Mouse (Mus musculus) forebrain, embryonic 16.5 days (tissue): ENCODE measurements at regions not wholly inside any gene's neighbourhood (a gene's known extent, or its start where the extent isn't known, plus 50 kb on each side); places are given as distances from the start of the nearest gene placed in this dataset.

Source experiments
- ATAC-seq: fragments of 200-750 bp; cut with Nextera tagmentation; 2 replicates; pipeline ENCODE4 v1.8.0; 2017; ENCODE audit warnings: mild to moderate bottlenecking, moderate library complexity
- H3K27ac ChIP-seq: fragments of 300-500 bp; sonication (generic); 2 replicates; pipeline ENCODE4 v1.5.1; 2014; ENCODE audit warnings: low read length, control low read depth
- H3K27me3 ChIP-seq: fragments of 300-500 bp; sonication (generic); replicated peaks from 2 replicates; pipeline ENCODE4 v1.6.1; 2014; ENCODE audit warnings: low read length; ENCODE audit not compliant: control insufficient read depth, insufficient read depth
- H3K36me3 ChIP-seq: fragments of 300-500 bp; sonication (generic); 2 replicates; pipeline ENCODE4 v1.6.1; 2014; ENCODE audit not compliant: control insufficient read depth, insufficient read depth
- H3K4me1 ChIP-seq: fragments of 300-500 bp; sonication (generic); replicated peaks from 2 replicates; pipeline ENCODE4 v1.6.1; 2014; ENCODE audit warnings: low read length; ENCODE audit not compliant: control insufficient read depth, insufficient read depth
- H3K4me2 ChIP-seq: fragments of 300-500 bp; sonication (generic); 2 replicates; pipeline ENCODE4 v1.6.1; 2014; ENCODE audit warnings: mild to moderate bottlenecking, low read length, control low read depth
- H3K4me3 ChIP-seq: fragments of 300-500 bp; sonication (generic); replicated peaks from 2 replicates; pipeline ENCODE4 v1.5.1; 2014; ENCODE audit warnings: mild to moderate bottlenecking, low read length, control low read depth
- H3K9ac ChIP-seq: fragments of 300-500 bp; sonication (generic); replicated peaks from 2 replicates; pipeline ENCODE4 v1.6.1; 2014; ENCODE audit warnings: low read depth, low read length, control low read depth
- H3K9me3 ChIP-seq: fragments of 300-500 bp; sonication (generic); 2 replicates; pipeline ENCODE4 v1.6.1; 2016; ENCODE audit warnings: low read length; ENCODE audit not compliant: control insufficient read depth
- WGBS: fragments of 180-500 bp; shearing (Covaris S2); extraction: QIAGEN DNeasy Blood & Tissue Kit; methylation state at CpG from one replicate; pipeline ENCODE4 v1.1.7; 2014; 5-methylcytosine and 5-hydroxymethylcytosine counted together

- H3K27me3 ChIP-seq = no peaks in the 10 kb centered on the region
- WGBS = 94% methylated on average over 2 of the region's 2 CpGs
- ATAC-seq = no peak
- no peaks in the 10 kb centered on the region for H3K9me3 ChIP-seq
- no peak overlapping the region for H3K4me3 ChIP-seq
- no peaks in the 10 kb centered on the region for H3K4me1 ChIP-seq
- no peaks in the 10 kb centered on the region for H3K36me3 ChIP-seq
- H3K4me2 ChIP-seq = no peak overlapping the region
- H3K9ac ChIP-seq = no peak overlapping the region
- H3K27ac ChIP-seq = no peak overlapping the region
These were observed 70.9 kb upstream of the Cdkn2b start for GRCm38 (mm10) chr4:89381763-89382162.

DNA sequence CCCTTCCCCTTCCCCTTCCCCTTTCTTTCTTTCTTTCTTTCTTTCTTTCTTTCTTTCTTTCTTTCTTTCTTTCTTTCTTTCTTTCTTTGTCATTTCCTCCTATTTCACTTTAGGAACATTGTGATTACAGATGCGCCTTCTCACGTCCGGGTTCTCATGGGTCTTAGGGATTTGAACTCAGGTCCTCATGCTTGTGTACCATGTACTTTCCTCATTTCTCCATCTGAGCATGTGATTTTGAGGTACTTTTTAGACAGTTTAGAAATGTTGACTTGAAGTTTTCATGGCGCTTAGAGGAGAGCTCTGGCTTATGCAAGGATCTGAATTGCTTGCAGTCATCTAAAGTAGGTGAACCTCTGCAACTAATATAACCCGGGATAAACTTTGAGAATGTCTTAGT lies 70.2 kb upstream of the Cdkn2b start:
- H3K4me2 ChIP-seq = no peak overlapping the region
- no peak overlapping the region for H3K9ac ChIP-seq
- H3K27me3 ChIP-seq = no peaks in the 10 kb centered on the region
- no peaks in the 10 kb centered on the region for H3K9me3 ChIP-seq
- H3K36me3 ChIP-seq = no peaks in the 10 kb centered on the region
- H3K4me3 ChIP-seq = no peak overlapping the region
- WGBS = 91% methylated on average over 5 of the region's 5 CpGs
- no peaks in the 10 kb centered on the region for H3K4me1 ChIP-seq
- no peak for ATAC-seq
- H3K27ac ChIP-seq = no peak overlapping the region

DNA sequence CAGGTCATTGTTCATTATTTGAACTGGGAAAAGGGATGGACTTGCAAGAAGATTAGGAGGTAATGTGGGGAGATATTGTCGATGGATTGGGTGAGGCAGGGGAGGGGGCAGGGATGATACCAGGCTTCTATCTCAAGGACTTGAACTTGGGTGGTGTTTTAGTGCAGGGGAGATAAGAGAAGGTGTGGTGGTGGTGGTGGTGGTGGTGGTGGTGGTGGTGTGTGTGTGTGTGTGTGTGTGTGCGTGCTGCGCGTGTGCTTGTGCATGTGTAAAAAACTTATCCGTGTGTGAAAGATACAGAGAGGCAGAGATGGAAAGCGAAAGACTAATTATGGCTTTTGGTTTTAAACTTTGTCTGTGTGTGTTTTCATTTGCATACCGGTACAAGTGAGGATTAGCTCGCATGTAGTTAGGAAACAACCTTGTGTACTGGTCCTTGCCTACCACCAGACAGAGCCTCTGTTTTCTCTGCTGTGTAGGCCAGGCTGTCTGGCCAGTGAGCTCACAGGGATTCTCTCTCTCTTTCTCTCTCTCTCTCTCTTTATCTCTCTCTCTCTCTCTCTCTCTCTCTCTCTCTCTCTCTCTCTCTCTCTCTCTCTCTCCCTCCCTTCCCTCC lies 69.6 kb upstream of the Cdkn2b start:
- H3K36me3 ChIP-seq = no peaks in the 10 kb centered on the region
- no peak overlapping the region for H3K4me3 ChIP-seq
- H3K4me2 ChIP-seq = no peak overlapping the region
- H3K4me1 ChIP-seq = no peaks in the 10 kb centered on the region
- WGBS = 91% methylated on average over 8 of the region's 8 CpGs
- no peak overlapping the region for H3K9ac ChIP-seq
- H3K27ac ChIP-seq = no peak overlapping the region
- H3K27me3 ChIP-seq = no peaks in the 10 kb centered on the region
- no peak for ATAC-seq
- no peaks in the 10 kb centered on the region for H3K9me3 ChIP-seq

DNA sequence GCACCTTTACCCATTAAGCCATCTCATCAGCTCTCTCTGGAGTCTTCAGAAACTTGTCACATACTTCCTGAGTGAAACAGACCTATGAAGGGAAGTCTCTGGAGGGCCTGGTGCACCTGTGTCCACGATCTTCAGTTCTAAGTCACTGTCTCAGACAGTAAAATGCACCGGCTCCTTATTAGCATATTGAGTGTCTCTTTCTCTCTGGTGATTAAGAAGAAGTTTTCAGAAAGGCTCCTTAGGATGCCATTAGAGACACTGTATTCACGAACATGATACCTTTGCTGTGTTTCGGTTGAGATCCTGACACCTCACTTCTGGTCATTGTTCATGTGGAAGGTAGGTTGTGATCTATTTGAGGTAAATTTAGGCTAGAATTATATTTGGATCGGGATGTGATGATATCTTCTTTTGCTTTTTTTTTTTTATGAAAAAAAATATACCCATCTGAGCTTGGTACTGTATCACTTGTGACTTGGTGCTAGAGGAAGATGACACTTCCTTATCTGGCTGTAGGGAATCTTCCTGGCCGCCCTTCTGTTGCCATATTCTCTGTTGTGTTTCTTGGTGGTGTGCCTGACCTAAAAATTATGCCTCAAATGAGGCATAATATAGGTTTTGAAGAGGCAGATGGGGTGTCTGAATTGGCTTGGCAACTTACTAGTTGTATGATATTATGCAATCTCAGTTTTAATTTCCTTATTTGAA lies 68.9 kb upstream of the Cdkn2b start:
- H3K4me2 ChIP-seq = no peak overlapping the region
- no peaks in the 10 kb centered on the region for H3K4me1 ChIP-seq
- H3K36me3 ChIP-seq = no peaks in the 10 kb centered on the region
- H3K27ac ChIP-seq = no peak overlapping the region
- H3K9me3 ChIP-seq = no peaks in the 10 kb centered on the region
- no peak for ATAC-seq
- H3K27me3 ChIP-seq = no peaks in the 10 kb centered on the region
- H3K4me3 ChIP-seq = no peak overlapping the region
- H3K9ac ChIP-seq = no peak overlapping the region
- WGBS = 85% methylated on average over 6 of the region's 6 CpGs

DNA sequence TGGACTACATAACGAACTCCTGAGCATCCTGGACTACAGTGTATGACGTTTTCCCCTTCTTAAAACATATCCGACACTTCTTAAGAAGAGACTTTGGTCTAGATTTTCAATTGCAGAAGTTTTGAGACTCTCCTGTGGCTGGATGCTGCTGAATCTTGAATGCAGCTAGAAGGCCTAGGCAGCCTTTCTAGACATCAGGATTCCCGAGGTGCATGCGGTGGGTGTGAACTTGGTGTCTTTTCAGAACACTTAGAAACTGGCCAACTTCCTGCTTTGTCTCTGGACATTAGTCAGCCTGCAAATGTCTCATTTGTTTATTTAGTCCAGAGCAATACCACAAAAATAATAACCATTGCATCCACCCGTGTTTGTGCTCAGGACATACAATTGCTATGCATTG lies 61.8 kb upstream of the Cdkn2b start:
- Histone ChIP-seq H3K27ac (no peak overlapping the region), H3K4me3 (no peak overlapping the region), H3K36me3 (no peaks in the 10 kb centered on the region), H3K4me2 (no peak overlapping the region), H3K9ac (no peak overlapping the region), H3K4me1 (no peaks in the 10 kb centered on the region), H3K9me3 (no peaks in the 10 kb centered on the region), H3K27me3 (no peaks in the 10 kb centered on the region)
- 80% methylated on average over 6 of the region's 6 CpGs for WGBS
- no peak for ATAC-seq

DNA sequence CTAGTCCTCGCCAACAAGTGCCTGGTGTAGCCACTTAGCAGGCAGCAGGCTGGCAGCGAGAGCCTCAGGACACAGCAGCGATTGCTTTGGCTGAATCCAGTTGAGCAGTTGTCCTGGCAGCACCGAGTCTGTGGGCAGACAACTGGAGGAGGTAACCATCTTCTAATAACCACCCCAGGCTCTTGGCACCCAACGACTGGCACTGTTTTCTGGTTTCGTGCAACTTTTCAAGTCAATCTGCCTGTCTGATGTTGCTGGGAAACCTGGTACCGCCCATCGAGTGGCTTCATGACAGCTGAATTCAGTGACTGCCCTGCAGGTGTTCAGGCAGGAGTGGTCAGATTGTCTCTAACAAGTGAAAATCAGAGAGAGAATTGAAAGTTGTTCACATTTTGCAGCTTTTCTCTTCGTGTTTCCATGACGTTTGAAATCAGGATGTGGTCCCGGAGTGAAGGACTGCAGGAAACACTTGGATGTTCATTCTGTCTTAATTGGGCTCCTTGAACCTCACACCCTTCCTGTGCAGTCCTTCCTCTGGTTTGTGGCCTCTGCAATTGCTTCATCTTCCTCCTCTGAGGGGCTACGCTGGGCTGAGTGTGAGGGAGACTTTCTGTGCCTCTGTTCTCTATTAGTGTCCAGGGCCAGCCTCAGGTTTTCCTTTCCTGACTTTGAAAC lies 58.1 kb upstream of the Cdkn2b start:
- H3K27me3 ChIP-seq = no peaks in the 10 kb centered on the region
- H3K9me3 ChIP-seq = no peaks in the 10 kb centered on the region
- no peaks in the 10 kb centered on the region for H3K4me1 ChIP-seq
- H3K9ac ChIP-seq = no peak overlapping the region
- H3K4me2 ChIP-seq = no peak overlapping the region
- 78% methylated on average over 12 of the region's 12 CpGs for WGBS
- H3K27ac ChIP-seq = no peak overlapping the region
- no peak for ATAC-seq
- no peak overlapping the region for H3K4me3 ChIP-seq
- H3K36me3 ChIP-seq = no peaks in the 10 kb centered on the region

GRCm38 (mm10) chr4:89366581-89367141 lies 55.8 kb upstream of the Cdkn2b start:
- WGBS = 52% methylated on average over 10 of the region's 10 CpGs
- no peak overlapping the region for H3K27ac ChIP-seq

GRCm38 (mm10) chr4:89365875-89366274 lies 55.0 kb upstream of the Cdkn2b start:
- no peak for ATAC-seq
- H3K4me1 ChIP-seq = no peaks in the 10 kb centered on the region
- no peaks in the 10 kb centered on the region for H3K36me3 ChIP-seq
- H3K9me3 ChIP-seq = no peaks in the 10 kb centered on the region
- H3K27ac ChIP-seq = no peak overlapping the region
- H3K4me2 ChIP-seq = no peak overlapping the region
- no peak overlapping the region for H3K9ac ChIP-seq
- WGBS = 27% methylated on average over 5 of the region's 5 CpGs
- H3K27me3 ChIP-seq = no peaks in the 10 kb centered on the region
- H3K4me3 ChIP-seq = no peak overlapping the region

More at GRCm38 (mm10) chr4:89366581-89367141, 55.8 kb upstream of the Cdkn2b start:
- Histone ChIP-seq H3K9me3 (no peaks in the 10 kb centered on the region), H3K9ac (no peak overlapping the region), H3K4me1 (no peaks in the 10 kb centered on the region), H3K4me2 (no peak overlapping the region), H3K4me3 (no peak overlapping the region), H3K27me3 (no peaks in the 10 kb centered on the region), H3K36me3 (no peaks in the 10 kb centered on the region)
- no peak for ATAC-seq

DNA sequence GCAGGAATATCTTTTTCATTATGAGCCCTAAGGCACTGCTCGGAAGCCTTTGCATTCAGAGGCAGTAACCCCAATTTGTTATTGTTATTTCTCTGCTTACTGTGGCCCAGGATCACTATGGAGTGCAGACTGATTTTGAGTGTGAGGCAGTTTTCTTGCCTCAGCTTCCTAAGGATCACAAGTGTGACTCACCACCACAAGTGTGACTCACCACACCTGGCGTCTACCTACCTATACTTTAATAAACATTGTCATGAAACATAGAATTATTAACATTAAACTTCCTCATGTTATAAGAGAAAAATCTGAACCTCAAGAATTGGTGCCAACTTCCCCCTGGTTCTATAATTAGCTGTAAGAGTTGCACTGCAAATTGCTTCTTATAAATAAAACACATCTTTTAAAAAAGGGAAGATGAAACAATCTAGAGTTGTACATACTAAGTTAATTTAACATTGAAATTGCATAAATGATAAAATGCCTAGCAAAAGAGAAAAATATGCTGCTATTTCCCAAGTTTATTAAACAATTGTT lies 52.4 kb upstream of the Cdkn2b start:
- no peak overlapping the region for H3K4me3 ChIP-seq
- ATAC-seq = no peak
- no peaks in the 10 kb centered on the region for H3K27me3 ChIP-seq
- no peak overlapping the region for H3K4me2 ChIP-seq
- whole genome bisulfite sequencing = 57% methylated on average over 2 of the region's 2 CpGs
- H3K9me3 ChIP-seq = no peaks in the 10 kb centered on the region
- H3K9ac ChIP-seq = no peak overlapping the region
- H3K36me3 ChIP-seq = no peaks in the 10 kb centered on the region
- H3K4me1 ChIP-seq = no peaks in the 10 kb centered on the region
- no peak overlapping the region for H3K27ac ChIP-seq
